Mouse (Mus musculus) megakaryocyte progenitor cell, adult 5-6 weeks (primary cell): ENCODE data around the gene Gm20425. TPM values are rescaled to one million over a fixed set of nuclear protein-coding genes. Genes with fewer than 3 reads are reported as not detected.
"Not testable (repeated sequence)": the region's sequence is repeated elsewhere in the genome, so short reads cannot be mapped to it uniquely, and the experiment has no call there.

Experiments used
- ATAC-seq: replicated peaks from 2 replicates; pipeline ENCODE4 v1.8.0; 2016; ENCODE audit warnings: mild to moderate bottlenecking, moderate TSS enrichment, inconsistent platforms; ENCODE audit not compliant: poor library complexity
- total RNA-seq, 2 experiments: library from RNA; stranded (forward) in 1 of 2; stranded (reverse) in 1 of 2; fragments of 157-497, 149-512 nt in 1 of 2; fragments of 200-1000 nt in 1 of 2; gene quantifications; 2 replicates each; pipeline versions ENCODE4 v1.2.3 to v1.2.4; 2015 to 2017

Gene Gm20425
- total RNA-seq, 2 experiments from 2014 or later, result not detected

GRCm38 (mm10) chr9:103163806-103164205, 66.3 kb downstream of the Gm20425 start:
- ATAC-seq, result no peak

GRCm38 (mm10) chr9:103155158-103155557, 74.9 kb downstream of the Gm20425 start:
- not testable (repeated sequence) for ATAC-seq

DNA sequence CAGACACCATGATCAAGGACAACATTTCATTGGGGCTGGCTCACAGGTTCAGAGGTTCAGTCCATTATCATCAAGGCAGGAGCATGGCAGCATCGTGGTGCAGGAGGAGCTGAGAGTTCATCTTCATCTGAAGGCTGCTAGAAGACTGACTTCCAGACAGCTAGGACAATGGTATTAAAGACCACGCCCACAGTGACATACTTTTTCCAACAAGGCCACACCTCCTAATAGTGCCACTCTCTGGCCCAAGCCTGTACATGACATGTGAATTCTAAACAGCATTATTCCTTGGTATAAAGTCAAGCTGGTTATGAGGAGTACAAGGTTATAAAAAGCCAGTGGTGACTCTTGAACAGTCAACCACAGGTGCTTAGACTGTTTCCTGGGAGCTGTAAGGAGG, 75.5 kb downstream of the Gm20425 start:
- ATAC-seq, result no peak

GRCm38 (mm10) chr9:103153286-103153685, 76.8 kb downstream of the Gm20425 start:
- no peak for ATAC-seq

- ATAC-seq, result peak; percentile 76
Measured at GRCm38 (mm10) chr9:103149074-103149799, 80.9 kb downstream of the Gm20425 start.

DNA sequence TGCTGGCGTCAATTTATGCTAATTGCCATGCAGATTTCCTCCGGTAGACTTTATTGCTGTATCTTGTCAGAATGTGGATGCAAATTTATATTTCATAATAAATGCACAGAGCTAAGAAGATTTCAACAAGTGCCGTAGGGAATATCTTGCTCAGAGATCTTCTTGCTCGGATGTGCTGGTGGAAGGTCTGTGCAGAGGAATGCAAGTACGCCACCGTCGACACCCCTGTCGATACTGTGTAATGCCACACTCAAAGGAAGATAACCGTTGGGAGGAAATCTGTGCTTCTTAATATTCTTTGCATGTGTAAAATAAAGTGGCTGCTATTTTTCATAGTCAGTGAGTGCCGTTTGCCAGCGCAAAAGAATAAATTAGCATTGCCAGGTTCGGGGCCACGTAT, 83.0 kb downstream of the Gm20425 start:
- no peak for ATAC-seq

GRCm38 (mm10) chr9:103146703-103147102, 83.4 kb downstream of the Gm20425 start:
- peak; percentile 85 for ATAC-seq

DNA sequence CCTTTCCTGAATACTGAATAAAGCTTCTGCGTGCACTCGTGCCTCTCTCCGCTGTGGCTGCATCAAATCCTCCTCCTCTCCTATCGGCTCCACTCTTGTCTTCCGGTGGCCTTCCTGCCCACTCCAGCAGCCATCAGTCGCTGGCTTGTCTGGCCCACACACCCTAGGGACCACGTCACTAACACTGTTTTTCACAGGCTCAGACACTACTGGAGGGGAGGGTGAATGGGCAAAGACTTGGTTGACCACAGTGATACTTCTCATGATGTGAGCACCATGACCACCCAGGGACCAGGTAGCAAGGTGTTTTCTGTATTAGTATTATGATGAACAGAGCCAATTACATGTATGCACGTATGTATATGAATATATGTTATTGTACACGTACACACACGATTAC, 83.8 kb downstream of the Gm20425 start:
- ATAC-seq, result no peak

- ATAC-seq, result no peak
Measured at GRCm38 (mm10) chr9:103145351-103145750, 84.8 kb downstream of the Gm20425 start.

DNA sequence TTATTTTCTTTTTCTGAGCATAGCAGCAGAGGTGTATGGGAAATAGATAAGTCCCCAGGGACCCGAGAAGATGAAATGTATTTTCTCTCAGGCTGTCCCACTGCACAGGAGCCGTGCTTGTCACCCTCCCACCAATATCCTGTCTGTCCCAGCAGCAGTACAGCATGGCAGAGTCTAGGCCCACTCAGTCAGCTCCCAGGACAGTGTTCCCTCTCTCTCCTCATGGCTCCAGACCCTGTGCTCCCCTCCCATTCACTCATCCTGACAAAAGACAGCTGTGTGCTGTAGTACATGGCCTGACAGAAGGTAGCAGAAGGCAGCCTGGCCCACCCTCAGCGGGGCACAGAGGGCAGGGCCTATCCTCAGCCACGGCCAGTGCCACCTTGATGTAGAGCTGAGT, 86.2 kb downstream of the Gm20425 start:
- no peak for ATAC-seq

- no peak for ATAC-seq
Measured at GRCm38 (mm10) chr9:103141266-103141665, 88.8 kb downstream of the Gm20425 start.

DNA sequence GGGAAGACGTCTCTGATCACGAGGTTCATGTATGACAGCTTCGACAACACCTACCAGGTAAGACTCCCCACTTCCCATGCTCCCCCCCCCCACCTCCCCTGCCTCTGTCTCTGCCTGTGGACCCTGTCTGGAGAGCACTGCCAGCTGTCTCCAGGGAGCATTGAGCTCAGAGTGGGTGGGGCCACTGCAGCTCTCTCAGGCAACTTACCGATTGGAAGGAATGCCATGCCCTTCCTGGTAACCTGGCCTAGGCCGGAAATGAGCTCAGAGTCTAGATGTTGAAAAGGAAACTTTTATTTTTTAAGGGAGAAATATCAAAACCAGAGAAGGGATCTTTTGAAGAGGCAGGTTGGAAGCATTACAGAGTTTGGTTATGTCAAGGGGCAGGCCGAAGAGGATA, 89.7 kb downstream of the Gm20425 start:
- ATAC-seq, result no peak

Other genes starting within 250 kb of the Gm20425 start
- gene Slco2a1, start 241.6 kb downstream of the Gm20425 start, total RNA-seq (2015), result 0.10 TPM in 1 of 2 replicates, not detected in the other
- not detected in 2 replicates for gene Slco2a1, start 241.6 kb downstream of the Gm20425 start, total RNA-seq (2017)
- gene Rab6b, start 118.5 kb downstream of the Gm20425 start, total RNA-seq (2015), result 0.51 and 0.64 TPM in 2 replicates
- 0.04 and 0.10 TPM in 2 replicates for gene Rab6b, start 118.5 kb downstream of the Gm20425 start, total RNA-seq (2017)
- 21.2 and 25.4 TPM in 2 replicates for gene Srprb, start 28.2 kb downstream of the Gm20425 start, total RNA-seq (2015)
- gene Srprb, start 28.2 kb downstream of the Gm20425 start, total RNA-seq (2017), result 19.3 and 23.8 TPM in 2 replicates
- gene Trf, start 137 bp upstream of the Gm20425 start, total RNA-seq (2015), result 108 and 152 TPM in 2 replicates
- gene Trf, start 137 bp upstream of the Gm20425 start, total RNA-seq (2017), result 62.9 and 87.2 TPM in 2 replicates
- gene 1300017J02Rik, start 74.8 kb upstream of the Gm20425 start, total RNA-seq (2015), result 0.34 and 1.1 TPM in 2 replicates
- gene 1300017J02Rik, start 74.8 kb upstream of the Gm20425 start, total RNA-seq (2017), result 1.1 and 1.7 TPM in 2 replicates
- 162 and 224 TPM in 2 replicates for gene Topbp1, start 74.9 kb upstream of the Gm20425 start, total RNA-seq (2015)
- gene Topbp1, start 74.9 kb upstream of the Gm20425 start, total RNA-seq (2017), result 204 and 227 TPM in 2 replicates
- gene Cdv3, start 135.5 kb upstream of the Gm20425 start, total RNA-seq (2015), result 110 and 111 TPM in 2 replicates
- 154 and 193 TPM in 2 replicates for gene Cdv3, start 135.5 kb upstream of the Gm20425 start, total RNA-seq (2017)